Mouse (Mus musculus): Measurements from ENCODE around the gene Scnn1b.
A peak's percentile ranks its signal among the peaks of the same experiment; 100 is the strongest.

Scnn1b gene

DNA sequence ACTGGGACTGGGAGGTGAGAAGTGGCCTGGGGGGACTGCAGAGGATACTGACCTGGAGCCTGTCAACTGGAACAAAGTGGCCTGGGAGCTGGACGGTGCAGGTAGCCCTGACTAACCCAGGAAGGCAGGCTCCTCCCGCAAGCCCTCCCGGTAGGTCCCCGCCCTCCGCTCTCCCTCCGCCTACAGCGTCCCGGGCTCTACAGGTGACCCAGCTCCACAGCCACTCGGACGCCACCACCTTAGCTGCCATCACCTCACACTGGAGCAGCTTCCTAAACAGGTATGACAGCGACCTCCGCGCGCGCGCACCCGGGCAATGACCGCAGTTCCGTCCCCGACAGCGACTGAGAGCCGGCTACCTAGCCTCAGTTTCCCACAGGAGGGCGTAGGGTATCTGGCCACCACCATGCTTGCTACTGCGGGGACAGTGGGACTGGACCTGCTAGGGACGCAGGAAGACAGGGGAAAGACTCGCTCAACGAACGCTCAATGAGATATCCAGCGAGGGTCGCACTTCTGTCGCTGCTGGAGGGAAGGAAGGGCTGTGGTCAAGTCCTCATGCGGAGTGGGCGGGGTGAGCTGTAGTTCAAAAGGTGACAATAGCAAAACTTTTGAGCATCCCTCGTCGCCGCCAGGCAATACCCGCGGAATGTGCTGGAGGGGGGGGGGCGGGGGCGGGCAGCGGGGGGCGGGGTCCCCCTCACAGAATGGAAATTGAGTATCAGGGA, at the start of gene Scnn1b:
TSS of gene Scnn1b (plus strand) at position 181 of the 728 bp plus-strand sequence.
- peak in 1 of 2 experiments; percentile 61 for DNase-seq (ENCODE audit: low spot score in 2 of 2)

GRCm38 (mm10) chr7:121821632-121822031, 43.2 kb upstream of the Scnn1b start:
- DNase-seq (ENCODE audit: low spot score in 2 of 2) = no peak

GRCm38 (mm10) chr7:121828481-121828880, 36.4 kb upstream of the Scnn1b start:
- DNase-seq (ENCODE audit: low spot score in 2 of 2) = no peak

DNA sequence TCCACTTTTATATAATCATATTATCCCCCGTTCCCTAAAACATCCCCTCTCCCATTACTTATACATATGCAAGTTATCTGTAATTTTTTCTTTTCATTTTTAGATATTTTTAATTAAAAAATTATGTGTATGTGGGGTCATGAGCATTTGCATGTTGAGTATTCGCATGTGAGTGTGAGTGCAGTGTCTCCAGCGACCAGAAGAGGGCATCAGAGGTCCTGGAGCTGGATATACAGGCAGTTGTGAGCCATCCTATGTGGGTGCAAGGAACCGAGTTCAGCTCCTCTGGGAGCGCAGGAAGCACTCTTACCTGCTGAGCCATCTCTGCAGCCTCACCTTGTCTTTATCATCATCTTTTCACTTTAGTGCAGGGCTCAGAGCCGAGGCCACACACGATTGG, 29.4 kb upstream of the Scnn1b start:
- DNase-seq (ENCODE audit: low spot score in 2 of 2) = no peak

- DNase-seq (ENCODE audit: low spot score in 2 of 2) = no peak
Measured at GRCm38 (mm10) chr7:121836827-121837226, 28.0 kb upstream of the Scnn1b start.

DNA sequence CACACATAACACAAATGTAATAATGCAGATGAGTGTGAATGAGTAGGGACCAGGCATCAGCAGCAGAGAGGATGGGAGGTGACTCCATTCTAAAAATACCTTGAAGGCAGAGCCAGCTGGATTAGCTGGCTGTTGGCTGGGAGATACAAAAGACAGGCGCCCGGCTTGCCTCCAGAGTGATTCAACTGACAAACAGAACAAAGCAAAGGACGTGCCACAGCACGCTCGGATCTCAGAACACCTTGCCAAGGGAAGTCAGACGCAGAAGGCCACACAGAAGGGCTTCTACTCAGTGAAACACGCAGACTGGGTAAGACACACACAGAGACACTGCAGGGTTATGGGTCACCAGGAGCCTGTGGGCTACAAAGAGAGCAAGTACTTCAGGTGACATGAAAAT, 24.0 kb upstream of the Scnn1b start:
- DNase-seq (ENCODE audit: low spot score in 2 of 2) = peak; percentile 59 to 76

- no peak for DNase-seq (ENCODE audit: low spot score in 2 of 2)
Measured at GRCm38 (mm10) chr7:121842234-121842633, 22.6 kb upstream of the Scnn1b start.

DNA sequence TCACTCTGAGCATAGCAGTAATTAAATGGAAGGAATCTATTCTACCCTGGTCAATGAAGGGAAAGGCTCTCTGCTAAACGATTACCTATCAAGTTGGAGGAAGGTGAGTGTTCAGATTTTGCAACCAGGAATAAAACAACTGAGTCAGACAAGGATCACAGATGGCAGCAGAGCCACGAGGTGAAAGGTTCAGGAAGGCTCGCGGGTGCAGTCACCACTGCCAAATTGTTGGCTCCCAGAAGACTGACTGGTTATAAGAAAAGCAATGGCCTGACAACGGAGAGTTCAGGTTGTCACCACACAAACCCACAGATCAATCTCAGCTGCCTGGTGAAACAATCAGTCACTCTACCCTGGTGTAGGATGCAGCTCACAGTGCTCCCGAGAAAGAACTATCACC, 18.9 kb upstream of the Scnn1b start:
- DNase-seq (ENCODE audit: low spot score in 2 of 2) = no peak

- no peak for DNase-seq (ENCODE audit: low spot score in 2 of 2)
Measured at GRCm38 (mm10) chr7:121848537-121849168, 16.2 kb upstream of the Scnn1b start.

DNA sequence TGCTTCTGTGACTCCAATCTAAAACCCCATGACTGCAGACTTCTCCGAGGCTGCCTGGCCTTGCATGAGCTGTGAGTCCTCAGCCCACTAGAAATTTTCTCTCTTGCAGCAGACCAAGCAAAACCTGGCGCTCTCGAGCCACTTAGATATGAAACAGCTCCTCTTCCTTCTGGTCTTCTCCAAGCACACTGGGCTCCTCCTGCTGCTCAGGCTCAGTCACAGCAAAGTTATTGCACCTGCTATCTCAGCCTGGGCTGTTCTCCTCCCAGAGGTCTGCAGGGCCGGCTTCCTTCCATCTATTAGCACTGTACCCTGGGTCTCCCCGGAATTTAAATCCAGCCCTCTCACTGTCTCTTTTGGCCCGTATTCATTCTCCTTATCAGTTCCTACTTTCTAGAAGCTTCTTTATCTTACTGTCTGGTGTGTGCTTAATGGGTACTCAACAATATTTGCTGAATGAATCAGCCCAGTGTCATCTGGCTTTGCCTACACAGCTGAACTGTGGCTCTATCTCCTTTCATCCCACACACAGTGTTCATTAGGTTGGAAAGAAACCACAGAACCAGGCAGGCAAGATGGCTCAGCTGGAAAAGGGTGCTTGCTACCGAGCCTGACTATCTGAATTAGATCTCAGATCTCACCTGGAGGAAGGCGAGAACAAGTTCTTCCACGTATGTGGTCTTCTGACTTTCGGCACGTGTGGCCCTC, 7.5 kb upstream of the Scnn1b start:
- DNase-seq (ENCODE audit: low spot score in 2 of 2) = peak in 1 of 2 experiments; percentile 33

- no peak for DNase-seq (ENCODE audit: low spot score in 2 of 2)
Measured at GRCm38 (mm10) chr7:121858939-121859338, 5.9 kb upstream of the Scnn1b start.

DNA sequence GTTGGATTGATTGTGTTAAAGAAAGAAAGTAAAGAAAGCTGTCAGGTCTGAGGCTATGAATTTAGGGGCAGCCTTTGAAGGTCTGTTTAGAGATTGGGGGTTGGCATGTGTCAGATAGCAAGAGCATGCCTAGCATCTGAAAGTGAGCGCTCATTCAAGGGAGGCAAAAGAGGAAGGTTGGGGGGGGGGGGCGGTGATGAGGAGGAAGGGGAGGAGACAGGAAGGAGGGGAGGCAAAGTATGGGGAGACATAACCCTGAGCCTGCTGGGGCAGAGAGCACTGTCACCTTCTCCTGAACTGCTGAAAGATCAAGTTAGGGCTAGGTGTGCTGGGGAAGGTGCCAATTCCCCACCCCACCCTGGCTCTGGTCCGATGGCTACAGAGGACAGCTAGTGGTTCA, 6.8 kb downstream of the Scnn1b start:
- DNase-seq (ENCODE audit: low spot score in 2 of 2) = no peak

DNA sequence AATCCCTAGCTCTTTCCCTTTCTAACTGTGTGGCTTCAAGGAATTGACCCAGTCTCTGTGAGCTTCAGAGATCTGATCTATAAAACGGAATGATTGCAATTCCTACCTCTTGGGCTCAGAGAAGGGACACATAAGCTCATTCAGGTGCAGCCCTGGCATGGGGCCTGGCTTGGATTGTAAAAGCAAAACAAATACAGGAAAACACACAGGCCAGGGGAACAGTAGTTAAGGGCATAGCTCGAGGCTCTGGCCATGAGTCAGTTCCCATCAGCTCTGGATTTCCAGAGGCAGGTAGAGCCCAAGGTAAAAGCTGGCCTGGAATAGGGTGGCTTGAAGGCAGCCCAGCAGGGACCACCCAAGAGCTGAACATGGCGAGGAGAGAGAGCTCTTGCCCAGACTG, 9.2 kb downstream of the Scnn1b start:
- DNase-seq (ENCODE audit: low spot score in 2 of 2) = peak in 1 of 2 experiments; percentile 15

- DNase-seq (ENCODE audit: low spot score in 2 of 2) = no peak
Measured at GRCm38 (mm10) chr7:121874784-121875183, 9.9 kb downstream of the Scnn1b start.

GRCm38 (mm10) chr7:121880246-121880645, 15.4 kb downstream of the Scnn1b start:
- no peak for DNase-seq (ENCODE audit: low spot score in 2 of 2)

GRCm38 (mm10) chr7:121890636-121891360, 26.0 kb downstream of the Scnn1b start:
- no peak for DNase-seq (ENCODE audit: low spot score in 2 of 2)

DNA sequence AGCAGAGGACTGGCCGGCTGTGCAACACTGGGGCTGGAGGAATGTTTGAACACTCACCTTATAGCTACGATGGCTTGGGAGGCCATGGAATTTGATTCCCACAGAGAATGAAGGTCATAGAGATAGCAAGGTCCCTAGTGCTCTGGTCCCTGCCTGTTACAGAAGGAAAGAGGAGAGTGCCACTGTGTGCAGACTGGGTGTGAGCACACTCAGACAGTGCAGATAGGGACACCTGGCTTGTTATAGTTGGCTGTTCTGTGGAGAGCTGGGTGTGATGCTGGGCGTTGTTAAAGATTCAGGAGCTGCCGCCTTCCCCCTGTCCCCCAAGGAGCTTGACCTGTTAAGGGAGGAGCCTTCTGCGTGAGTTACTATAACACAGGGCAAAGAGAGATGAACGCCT, 31.9 kb downstream of the Scnn1b start:
- DNase-seq (ENCODE audit: low spot score in 2 of 2) = no peak

DNA sequence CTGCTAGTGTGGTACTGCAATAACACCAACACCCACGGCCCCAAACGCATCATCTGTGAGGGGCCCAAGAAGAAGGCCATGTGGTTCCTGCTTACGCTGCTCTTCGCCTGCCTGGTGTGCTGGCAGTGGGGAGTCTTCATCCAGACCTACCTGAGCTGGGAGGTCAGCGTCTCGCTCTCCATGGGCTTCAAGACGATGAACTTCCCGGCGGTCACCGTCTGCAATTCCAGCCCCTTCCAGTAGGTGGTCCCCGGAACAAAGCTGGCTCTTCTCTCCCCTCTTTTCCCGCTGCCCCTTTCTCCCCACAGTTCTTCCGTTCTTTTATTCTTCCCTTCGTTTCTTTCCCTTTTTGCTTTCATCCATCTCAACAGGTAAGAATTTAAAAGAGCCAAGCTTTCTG, 34.5 kb downstream of the Scnn1b start:
- no peak for DNase-seq (ENCODE audit: low spot score in 2 of 2)

- DNase-seq (ENCODE audit: low spot score in 2 of 2) = no peak
Measured at GRCm38 (mm10) chr7:121899940-121900339, 35.1 kb downstream of the Scnn1b start.

GRCm38 (mm10) chr7:121902757-121903411, 38.0 kb downstream of the Scnn1b start:
- no peak for DNase-seq (ENCODE audit: low spot score in 2 of 2)

GRCm38 (mm10) chr7:121906879-121907278, 42.0 kb downstream of the Scnn1b start:
- DNase-seq (ENCODE audit: low spot score in 2 of 2) = no peak

- DNase-seq (ENCODE audit: low spot score in 2 of 2) = no peak
Measured at GRCm38 (mm10) chr7:121912250-121912649, 47.4 kb downstream of the Scnn1b start.

All from urinary bladder, postnatal 36 days (tissue).